Mouse (Mus musculus): ENCODE measurements at regions not wholly inside any gene's neighbourhood (a gene's known extent, or its start where the extent isn't known, plus 50 kb on each side); places are given as distances from the start of the nearest gene placed in this dataset.
"Not testable (repeated sequence)": the region's sequence is repeated elsewhere in the genome, so short reads cannot be mapped to it uniquely, and the experiment has no call there.

DNA sequence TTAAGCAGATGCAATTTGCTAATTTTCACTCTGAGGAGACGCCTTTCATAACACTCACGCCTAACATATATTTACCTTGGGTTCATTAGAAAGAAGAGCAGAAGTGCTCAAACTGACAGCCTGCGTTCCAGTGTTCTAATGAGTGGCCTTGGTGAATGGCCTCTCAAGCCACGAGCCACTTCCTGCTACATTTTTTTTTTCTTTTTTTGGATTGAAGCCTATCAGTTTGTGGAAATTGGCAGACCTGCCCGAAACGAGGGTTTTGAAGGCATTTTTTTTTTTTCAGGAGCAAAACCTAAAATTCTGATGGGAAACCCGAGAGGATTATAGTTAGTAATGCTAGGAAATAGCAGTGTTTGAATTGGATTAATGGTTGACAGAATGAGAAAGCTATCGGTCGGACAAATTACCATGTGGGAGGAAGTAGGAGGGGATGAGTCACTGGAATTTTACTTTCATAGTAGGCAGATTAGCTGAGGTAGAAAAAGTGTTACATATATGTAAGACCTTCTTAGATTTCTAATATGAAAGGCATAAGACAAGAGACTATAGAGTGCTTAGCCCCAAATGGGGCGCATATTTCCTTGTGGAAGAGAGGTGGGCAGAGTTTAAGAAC is 113.7 kb upstream of the Cwc22 start:
- DNase-seq: no peak

DNA sequence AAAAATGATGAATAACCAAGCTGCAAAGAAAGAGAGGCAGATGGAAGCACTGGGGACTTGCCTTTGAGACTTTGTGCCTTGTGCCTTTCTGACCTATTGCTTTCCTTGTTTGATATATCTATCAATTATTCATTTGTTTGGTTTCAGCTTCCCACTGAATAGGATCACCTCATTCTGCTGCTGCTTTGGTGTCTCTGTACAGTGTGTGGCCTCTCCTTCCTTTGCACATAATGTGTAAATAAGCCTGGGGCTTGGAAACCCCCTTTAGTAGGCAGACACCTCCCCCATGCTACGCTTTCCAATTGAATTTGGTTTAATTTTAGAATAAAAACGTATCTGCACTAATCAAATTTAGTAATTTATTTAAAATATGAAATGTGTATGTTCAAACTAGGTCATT is 112.8 kb upstream of the Cwc22 start:
- no peak for DNase-seq

DNA sequence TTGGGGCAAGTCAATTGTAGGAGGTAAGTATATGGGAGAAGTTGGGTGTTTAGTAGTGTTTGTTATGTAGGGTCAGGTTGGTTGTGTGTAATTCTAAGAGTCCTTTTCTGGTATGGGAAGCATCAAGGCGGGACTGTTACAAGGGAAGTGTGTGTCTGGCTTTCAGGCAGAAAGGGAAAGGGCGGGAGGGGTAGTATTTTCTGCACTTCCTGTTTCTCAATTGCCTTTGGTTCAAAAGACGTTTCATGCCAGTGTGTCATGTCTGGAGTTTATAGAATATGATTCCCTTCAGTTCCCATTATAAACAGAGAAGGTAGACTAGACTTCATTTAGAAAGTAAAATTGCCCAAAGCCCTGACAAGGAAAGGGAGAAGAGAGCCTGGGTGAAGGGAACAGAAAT is 107.7 kb upstream of the Cwc22 start:
- no peak for DNase-seq

DNA sequence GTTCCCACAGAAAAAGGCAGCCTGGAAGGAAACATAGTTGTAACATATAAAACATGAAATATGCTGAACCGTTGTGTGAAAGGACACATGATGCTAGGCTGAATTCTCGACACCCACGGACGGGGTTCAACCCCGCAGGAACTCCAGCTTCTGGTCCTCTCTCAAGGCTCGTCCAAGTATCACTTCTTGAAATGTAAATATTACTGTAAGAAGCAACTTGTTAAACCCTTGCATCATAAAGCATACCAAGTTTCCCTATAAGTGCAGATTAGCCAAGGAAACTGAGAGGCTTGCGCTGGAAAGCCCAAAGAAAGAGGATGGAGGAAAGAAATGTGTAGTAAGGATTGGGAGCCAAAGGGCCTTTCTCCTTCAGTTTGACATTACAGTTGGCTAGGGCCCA is 104.4 kb upstream of the Cwc22 start:
- no peak for DNase-seq

DNA sequence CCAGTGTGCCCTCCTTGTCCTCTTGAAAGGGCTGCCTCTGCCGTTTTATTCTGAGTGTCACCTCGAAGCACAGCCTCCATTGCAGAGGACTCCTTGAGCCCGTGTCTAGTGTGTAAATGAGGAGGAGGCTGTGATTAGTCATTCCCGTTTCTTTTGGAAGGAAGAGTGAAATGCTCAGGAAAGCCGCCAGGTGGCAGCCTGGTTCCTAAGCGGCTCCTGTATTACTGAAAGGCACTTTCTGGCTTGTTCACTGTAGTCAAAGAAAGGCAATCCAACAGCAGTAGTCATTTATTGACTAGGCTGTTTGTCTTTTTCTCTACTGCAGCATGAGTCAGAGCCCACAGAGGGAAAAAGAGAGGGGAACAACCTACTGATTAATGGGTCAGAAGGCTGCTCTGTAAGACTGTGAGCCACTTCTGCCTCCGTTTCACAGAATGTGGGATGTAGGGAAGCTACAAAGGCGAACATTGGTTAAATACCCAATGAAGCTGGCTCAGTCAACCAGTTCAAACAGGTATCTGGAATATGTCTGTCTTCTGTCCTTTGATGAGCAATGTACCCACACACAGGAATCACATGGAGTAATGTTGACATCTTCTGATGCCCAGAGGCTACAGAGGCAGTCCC is 103.2 kb upstream of the Cwc22 start:
- DNase-seq: peak; percentile 92 to 93

DNA sequence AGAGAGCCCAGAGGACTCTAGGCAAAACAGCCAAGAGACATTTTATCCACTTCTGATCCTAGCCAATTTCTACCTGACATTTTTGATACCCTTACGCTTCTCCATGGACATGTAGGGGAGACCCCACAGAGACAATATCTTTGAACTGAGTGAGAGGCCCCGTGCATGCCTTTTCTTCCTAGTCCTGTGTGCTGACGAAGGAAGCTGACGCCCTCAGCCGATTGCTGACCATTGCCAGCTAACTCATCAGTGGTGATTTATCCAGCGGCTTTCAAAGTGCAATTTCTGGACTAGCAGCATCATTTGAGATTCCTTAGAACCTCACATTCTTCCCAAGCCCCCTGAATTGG is 102.5 kb upstream of the Cwc22 start:
- peak in 1 of 2 experiments; percentile 57 for DNase-seq

DNA sequence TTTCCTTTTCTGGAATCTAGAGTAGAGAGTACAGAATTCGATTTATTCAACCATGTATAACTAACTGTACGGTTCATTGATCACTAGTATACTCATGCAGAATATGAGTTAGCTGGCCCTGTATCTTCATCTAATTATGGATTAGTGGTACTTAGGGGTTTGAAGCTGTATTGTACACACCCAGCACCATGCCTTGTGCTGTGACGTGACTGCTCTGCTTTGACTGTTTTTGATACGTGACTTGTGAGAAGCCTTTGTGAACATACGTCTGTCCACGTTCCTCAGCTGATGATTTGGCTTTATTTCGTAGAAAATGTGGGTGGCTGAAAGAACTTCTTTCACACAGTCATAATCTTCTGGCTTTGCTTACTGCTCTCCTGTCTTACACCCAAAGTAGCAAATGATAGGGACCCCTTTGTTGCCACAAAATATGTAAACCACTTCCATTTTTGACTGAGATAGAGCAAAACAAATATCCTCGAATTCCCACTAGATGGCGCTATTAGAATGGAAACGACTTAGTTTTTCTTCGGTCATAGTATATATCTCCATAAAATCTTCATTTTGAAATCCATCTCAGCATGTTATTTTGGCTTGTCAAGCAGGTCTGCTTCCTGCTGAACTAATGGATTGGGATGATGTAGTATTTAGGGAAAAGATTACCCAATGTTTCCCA is 102.0 kb upstream of the Cwc22 start:
- peak in 1 of 2 experiments; percentile 27 for DNase-seq

DNA sequence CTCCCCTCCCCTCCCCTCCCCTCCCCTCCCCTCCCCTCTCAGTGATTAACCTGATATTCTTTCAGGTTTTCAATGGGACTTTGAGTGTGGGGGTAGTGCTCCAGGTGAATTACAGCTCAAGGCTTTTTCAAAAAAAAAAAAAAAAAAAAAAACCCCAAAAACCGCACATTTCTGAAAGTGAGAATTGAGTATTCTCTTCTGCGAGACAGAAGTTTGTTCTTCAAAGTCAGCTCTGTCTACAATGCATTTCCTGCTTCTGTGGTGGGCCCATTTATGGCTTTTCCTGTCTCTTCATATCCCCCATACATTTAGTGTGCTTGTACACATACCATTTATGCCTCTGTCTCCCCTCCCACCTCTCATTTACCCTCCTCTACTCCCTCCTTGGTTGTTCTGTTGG is 81.1 kb upstream of the Cwc22 start:
- no peak for DNase-seq

DNA sequence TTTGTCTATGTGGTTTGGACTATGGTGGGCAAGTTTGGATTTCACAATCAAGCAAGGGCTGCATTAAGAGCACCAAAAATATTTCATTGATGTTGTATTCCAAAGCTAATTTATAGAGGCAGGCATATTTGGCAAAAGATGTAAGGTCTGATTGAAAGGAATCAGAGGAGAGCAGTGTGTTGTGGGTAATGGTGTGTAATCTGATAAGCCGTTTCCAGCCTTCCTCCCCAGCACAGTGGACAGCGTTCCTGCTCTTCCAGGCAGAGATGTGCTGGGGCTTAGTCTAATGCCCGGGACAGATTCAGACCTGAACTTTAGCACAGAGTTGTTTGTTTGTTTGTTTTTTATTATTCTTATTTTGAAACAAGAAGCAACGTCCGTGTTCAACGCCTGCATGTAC is 80.6 kb upstream of the Cwc22 start:
- no peak for DNase-seq

DNA sequence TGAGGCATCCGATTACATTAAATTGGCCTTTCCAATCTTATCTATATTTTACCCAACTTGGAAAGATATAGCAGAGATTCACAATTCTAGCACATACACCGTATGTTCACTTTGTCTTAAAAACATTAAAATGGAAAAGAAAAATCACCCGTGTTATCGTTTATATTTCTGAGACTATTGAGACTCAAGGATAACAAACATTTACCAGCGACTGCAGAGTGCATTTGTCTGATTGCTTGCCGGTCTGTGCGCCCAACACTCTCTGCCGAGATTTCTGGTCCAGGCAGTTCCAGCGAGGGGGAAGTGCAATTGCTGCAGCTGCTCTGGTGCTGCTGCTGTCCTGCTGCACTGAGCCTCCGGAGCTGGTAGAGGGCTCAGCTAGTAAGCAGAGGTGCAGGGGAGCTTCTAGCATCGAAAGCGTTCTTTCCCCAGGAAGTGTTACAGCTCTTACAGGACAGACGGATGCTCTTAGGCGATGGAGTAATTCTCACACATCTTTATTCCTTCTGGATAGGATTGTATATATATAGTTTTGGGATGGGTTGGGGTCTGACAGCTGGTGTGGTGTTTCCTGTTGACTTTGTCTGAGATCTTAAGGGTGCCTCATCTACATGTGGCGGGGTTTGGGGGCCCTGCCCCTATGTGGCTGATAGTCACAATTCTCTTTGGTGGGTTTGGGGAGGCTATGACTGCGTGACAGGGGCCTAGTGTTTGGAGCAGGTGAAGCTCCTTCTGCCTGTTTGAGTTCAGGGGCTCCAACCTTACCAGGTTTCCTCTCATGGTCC is 79.7 kb upstream of the Cwc22 start:
- DNase-seq: no peak

DNA sequence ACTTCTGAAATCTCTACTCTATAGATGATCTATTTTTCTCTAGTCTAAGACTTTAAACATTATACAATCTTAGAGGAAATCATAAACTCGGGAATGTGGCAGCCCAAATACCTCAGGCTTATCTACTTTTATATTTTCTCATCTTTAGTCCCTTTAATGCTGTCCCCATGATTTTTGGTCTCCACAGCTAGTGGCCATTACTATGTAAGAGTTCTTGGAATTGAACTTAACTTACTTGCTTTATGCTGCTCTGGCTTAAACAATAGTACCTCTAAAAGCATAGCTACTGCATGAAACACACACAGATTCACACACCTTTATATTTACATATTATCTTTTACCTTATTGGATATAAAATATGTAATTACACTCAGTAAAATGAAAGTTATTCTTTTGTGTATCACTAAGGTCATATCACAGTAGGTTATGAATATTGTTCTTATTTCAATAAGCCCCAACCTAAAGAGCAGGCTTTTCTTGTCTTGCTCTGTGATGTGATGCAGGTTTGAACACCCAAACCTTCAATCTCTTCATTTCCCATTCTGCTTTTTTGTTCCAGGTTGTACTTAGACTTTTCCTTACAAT is 78.9 kb upstream of the Cwc22 start:
- DNase-seq: no peak

DNA sequence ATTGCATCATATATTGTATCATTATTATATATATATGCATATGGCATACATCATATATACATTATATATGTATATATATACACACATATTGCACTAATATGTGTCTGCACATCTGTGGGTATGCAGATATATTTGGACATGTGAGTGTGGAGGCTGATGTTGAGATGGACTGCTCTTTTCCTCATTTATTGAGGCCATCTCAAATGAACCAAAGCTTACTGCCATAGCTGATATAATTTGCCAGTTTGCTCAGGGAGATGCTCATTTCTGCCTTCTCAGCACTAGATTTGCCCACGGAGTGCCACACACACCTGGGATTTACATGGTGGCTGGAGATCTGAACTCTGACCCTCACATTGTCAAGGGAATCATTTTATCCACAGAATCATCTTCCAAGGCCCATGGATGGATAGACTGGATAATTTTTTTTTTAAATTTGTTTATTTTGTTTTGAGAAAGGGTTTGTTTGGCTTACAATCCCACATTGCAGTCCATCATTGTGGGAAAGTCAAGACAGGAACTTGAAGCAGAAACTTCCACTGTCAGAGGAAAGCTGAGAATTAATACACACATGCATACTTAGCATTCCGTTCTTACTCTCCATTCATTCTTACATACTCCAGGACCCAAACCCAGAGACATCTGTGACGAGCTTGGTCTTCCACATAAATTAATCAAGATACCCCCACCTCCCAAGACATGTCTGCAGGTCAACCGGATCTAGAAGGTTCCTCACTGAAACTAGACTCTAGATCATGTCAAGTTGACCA is 77.9 kb upstream of the Cwc22 start:
- DNase-seq: no peak

DNA sequence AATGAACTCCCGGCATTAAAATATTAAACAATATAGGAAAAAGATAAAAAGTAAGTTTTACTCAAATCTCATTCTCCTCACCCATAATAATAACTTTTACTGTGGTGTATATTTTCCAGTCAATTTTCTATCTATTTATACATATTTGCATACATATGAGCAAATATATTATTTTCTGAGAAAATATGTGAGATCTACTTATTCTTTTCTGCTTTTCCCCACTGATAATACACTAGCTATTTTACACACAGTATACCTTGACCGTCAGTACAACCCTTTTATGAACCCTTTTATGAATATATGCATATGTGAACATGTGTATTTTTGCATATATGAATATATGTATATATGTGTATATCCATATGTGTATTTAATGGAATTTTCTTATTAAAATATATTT is 77.2 kb upstream of the Cwc22 start:
- no peak for DNase-seq

DNA sequence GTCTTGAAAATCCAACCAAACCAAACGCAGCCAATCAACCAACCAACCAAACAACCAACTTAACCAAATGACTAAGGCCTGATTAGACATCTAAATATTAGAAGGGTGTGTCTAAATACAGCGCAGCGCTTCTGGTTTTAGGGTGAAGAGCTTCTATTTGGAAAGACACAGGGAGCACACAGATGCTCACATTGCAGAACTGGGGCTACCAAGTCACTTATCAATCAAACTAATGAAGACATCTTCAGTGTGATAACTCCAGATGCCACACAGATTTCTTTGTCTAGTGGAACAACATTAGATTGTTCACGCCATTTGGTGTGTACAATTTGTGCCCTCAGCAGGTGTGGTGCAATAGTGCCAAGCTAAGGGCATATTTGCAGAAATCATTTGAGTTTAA is 76.6 kb upstream of the Cwc22 start:
- no peak for DNase-seq

DNA sequence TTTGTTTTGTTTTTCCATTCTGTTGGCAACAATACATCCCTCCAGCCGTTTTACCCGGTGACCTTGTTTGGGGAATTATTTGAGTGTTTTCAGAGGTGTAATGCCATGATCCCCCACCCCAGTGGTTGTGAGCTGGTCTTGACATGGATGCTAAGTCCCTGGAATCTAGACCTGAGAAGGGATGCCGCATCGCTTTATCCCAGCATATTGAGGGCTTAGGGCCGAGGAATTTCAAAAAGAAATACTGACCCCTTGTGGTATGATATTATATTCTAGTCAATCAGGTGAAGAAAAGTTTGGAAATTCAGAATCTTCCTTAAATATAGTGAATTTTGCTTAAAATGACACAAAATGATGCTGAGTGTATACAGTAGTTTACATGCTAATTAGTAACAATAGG is 75.7 kb upstream of the Cwc22 start:
- peak; percentile 30 to 43 for DNase-seq

DNA sequence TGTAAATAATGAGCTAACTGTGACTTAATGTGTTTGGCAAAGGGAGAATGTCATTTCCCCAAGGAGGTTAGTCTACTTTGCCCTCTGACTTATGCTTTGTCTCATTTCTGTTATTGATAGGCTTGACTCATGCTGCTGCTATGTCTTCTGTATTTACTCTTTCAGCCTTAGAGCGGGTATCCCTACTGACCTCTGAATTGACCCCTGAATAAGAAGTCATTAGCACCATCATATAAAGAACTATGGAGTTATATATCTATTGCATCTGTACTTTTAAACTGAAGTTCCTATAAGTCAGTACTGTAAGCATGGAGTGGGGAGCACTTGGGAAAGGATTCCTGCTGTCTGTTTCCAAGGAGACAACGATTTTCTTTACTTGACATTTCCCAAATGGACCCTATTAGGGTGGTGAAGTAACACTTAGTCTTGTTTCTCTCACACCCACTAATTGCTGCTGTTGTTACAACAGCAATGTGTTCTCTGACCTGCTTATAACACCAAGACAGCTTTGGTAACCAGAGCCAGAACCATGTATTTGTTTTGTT is 75.3 kb upstream of the Cwc22 start:
- DNase-seq: no peak

DNA sequence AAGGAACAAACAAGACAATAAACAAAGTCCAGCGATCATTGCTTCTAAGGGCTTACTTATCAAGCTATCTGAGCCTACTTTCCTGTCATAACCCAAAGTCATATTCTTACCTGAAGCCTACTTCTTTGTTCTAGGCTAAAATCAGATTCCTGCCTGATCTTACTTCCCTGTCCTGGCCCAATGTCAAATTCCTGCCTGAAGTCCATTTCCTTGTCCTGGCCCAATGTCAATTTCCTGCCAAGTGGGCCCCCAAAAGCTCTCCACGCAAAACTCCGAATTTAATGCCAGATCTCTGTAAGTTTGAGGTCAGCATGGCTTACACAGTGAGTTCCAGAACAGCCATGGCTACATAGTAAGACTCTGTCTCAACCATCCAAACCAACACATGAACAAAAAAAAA is 74.3 kb upstream of the Cwc22 start:
- no peak for DNase-seq

DNA sequence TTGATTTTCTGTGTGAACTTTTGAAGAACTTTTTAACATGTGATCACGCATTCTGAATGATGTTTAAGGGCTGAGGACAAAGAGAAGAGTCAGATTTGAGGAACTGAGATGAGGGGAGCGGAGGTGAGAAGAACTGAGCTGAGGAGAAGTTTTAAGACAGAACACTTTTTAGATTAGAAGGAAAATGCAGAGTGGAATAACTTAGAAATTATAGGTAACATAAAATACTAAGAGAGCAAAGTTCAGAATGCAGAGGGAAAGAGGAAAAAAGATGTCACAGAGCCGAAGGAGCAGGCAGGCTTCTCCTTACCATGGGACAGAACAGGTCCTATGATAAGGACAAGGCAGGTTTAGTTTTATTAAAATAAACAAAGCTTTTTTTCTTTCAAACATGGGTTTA is 73.7 kb upstream of the Cwc22 start:
- no peak for DNase-seq

DNA sequence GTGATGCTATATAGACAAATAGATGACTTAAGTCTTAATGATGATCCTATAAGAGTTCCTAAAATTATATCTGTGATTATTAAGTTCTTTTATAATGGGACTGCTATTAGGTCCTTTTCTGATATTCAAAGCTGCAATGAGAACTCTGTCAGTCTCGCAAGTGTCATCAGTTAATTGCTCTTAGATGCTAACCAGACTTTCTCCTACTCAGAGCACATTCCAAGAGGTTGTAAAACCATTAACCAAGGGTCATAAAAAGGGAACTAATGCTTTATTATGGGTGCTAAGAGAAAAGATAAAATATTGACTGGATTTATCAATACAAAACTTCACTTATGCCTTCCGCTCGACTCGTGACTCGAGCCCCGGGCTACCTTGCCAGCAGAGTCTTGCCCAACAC is 66.3 kb upstream of the Cwc22 start:
- DNase-seq: not testable (repeated sequence)

DNA sequence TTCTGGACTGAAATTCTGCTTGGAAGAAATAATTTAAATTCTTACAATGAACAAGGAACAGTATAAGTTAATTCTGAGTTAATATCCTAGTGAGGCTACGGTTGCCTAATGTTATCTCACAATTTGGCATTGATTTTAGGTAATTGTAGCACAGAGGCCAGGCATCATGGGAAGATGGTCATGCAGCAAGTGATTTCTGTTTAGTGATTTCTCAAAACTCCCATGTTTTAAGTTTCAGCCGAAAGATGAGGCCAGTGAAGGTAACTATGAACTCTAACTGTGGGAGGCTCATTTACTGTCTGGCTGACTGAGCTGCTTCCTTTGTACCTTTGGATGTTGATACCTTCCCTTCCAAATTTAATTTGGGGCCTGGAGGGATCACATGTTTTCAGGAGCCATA is 65.6 kb upstream of the Cwc22 start:
- DNase-seq: no peak

DNA sequence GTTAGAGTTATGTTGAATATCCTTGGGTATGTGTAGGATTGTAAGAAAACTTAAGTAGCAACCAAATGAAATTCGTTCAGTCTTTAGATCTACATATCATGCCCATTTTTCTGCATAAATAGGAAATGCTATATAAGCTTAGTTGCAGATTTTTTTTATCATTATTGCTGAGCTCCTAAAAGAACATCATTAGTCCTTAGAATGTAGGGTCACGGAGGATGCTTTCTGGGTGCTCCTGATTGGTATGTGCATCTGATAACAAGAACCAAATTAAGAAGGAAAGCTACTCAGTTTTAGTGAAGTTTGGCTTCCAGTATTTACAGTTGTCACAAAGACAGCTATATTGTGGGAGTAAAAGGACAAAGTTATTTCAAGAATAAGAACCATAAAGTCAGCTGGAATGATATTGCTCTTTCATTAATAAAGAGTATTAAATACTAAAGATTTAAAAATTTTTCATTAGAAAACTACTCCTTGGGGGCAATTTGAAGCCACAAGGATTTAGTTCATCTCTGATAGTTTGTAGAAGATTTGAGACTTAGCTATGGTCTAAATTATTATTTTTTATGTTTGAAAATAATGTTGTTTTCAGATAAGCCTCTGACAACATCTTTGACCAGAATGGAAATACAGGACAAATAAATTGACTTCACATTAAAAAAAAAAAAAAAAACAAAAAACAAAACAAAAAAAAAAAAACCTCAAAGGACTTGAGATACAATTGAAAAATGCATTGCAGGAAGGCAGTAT is 65.1 kb upstream of the Cwc22 start:
- DNase-seq: no peak

Measured in cerebellum, postnatal 25 days (tissue).